Mouse (Mus musculus) NIH3T3 (cell line): ENCODE results near the gene Prkx.

Experiments used
- DNase-seq: peaks from one replicate; pipeline ENCODE4 v3.0.0-alpha.2; 2012; ENCODE audit warnings: low read depth

The Prkx gene

DNA sequence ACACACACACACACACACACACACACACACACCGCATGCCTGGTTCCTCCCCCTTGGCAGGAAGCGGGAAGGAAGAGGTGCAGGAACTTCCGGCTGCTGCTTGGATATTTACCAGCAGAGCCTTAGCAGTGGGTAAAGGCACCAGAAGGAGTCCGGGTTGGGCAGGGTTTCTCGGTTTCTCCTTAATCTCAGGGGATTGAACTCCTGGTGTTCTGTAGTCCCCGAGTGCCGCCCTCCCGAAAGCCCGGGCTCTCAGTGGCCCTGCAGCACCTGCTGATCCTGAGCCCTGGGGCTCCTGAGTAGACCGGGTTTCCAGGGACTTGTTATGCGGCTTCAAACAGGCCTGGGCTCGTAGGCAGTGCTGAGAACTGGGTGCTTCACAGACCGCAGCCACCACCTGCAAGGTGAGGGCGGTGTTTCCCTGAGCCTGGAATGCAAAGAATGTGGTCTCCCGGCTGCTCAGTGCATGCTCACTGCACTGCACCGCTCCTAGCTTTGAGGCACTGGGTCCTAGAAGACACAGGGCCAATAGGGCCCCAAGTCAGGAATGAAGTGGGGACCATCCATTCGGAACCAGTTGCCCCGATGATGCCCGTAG, at the start of gene Prkx:
Prkx (minus strand) TSS at position 41 of the 598 bp plus-strand sequence.
- no peak for DNase-seq

DNA sequence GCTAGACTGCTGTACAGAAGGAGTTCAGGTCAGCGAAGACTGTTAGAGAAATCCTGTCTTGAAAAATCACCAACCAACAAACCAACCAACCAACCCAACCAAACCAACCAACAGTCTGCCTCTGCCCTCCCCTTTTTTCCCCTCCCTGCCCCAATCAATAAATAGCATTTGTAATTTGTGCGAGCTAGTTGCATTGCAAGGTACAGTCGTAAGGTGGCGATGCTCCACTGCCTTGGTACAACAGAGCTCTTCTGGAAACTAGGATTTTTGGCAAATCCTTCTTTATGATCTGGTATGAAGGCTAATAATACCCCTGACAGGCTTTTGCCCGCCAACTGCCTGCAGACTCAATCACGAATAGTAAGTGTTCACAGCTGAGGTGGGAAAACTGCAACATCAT, 16.0 kb upstream of the Prkx start:
- no peak for DNase-seq

DNA sequence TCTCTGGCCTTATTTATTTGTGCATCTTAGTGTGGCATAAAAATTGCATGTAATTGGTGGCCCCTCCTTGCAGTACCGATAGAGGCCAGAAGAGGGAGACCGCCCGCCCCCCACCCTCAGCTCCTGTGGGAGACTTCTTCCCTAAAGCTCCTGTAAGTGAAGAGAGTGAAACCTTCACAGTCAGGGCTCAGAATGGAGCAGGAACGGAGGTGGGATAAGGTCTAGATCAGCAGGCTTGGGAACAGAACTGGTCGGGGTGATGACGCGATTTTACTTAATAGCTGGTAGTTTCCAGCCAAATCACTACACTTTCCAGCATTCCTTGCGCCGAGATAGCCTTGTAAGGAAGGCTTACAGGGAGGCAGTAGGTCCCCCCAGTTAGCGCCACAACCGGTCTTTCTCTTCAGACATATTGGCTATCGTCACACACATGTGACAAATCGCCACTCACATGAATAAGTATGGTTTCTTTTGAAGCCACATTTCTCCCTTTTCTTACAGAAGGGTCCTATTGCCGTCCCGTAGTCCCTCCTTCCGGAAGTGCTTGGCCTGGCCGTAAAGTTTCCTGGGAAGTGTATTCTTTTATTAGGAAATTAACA, 14.6 kb upstream of the Prkx start:
- DNase-seq, result peak; percentile 66

DNA sequence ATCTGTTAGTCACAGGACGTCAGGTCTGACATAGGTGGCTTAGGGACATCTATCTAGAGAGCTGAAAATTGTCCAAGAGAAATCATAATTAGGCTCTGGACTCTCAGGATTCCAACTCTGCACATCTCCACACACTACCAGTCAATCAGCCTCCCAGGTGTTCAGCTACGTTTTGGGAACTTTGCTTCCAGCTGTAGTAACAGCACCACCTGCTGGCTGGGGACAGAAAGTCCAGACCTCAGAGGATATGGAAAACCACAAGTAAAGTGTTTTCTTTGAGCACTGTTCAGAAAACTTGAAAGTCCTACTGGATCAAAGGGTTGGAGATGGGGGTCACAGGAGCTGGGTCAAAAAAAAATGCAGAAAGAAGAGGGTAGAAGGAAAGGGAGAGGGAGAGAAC, 12.5 kb upstream of the Prkx start:
- peak; percentile 63 for DNase-seq

DNA sequence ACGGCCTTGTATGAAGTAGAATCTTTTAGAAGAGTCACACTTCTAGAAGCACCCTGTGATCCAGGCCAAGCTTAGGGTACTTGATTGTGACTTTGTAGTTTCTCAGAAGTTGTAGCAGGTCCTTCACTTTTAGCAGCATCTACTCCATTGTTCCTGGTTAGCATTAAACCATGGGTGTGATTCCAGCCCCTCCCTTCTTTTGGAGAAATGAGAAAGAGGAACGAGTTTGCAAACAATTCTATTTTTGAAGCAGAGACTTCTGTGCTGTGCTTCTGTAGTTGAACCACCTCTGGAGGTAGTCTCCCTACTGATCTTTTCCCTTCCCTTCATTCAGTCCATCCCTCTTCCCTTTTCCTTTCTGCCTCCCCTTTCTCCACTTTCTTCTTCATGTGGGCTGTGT, 6.2 kb upstream of the Prkx start:
- DNase-seq, result no peak

DNA sequence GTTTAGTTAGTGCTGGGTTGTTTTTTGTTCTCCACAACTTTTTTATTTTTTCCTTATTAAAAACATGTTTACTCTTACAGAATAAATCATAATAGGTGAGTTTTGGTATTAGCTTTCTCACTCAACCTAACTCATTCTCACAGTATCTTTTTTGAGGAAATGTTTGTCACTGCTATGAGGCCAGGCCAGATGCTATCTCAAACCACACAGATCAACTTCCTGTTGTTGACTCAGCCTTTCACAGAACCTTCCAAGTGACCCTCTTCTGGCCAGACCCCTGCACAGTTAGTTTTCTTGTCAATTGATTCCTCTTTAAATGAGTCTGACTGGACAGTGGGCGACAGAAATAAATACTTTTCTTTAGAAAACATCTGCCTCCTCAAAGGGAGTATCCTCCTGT, 5.5 kb upstream of the Prkx start:
- DNase-seq, result no peak

DNA sequence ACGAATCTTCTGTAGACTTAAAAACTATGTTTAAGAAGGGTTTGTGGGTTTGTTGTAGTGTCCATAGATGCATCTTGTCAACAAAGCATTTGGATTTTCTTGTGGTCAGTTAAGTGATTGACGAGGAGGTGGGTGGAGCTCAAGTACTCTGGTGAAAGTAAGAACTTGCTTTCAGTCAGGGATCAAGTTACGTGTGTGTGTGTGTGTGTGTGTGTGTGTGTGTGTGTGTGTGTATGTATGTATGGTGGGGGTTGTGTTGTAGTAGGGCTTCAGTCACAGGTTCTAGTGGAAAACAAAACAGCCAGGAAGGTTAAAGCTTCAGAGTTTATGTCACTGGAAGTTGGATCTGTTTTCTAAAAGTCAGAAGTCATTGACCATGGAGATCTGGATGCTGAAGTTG, 3.5 kb upstream of the Prkx start:
- DNase-seq, result peak; percentile 3

DNA sequence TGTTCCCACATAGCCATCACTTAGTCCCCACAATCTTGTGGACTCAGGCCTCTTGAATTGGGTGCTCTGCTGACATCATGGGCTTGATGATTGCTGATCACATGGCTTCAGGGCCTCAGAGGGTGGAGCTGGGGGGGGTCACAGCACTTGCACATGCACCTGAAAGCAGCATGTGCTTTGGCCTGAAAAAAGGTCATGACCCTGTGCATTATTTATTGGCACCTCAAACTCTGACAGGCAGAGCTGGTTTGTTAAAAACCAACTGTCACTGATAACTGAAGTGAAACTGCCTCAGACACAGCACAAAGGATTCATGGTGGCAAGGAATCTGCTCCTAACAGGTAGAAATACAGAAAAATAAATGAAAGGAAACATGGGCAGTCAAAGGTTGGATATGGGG, 1.7 kb upstream of the Prkx start:
- DNase-seq, result no peak

DNA sequence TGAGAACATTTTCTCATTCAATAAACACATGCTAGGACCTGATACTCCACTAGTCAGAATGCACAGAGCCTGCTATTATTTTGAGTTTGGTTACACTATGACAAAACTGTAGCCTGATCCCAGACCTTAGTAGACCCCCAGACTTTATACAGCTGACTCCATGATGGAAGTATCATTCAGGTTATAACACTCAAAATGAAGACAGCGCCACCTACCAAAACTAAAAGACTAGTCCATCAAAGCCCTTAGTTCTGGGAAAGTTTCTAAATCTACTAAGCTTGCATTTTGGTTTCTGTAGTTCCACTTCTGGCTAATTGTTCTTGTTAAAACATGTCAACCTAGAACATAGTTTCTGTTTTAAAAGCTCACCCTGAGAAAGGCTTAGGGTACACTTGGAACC, 838 bp upstream of the Prkx start:
- no peak for DNase-seq

DNA sequence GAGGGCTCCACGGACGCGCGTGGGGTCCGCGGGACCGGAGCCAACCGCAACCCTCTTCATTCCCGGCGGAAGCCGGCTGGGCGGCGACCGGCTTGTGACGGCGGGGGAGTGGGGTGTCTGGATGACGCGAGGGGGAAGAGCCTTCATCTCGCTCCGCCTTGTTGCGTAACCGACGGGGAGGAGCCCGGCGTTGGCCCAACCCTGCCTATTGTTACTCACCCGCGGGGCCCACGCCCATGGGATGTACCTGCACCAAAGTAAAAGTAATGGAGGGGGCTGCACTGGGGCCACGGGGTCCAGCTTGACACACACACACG, 262 bp downstream of the Prkx start:
- DNase-seq, result peak; percentile 89

DNA sequence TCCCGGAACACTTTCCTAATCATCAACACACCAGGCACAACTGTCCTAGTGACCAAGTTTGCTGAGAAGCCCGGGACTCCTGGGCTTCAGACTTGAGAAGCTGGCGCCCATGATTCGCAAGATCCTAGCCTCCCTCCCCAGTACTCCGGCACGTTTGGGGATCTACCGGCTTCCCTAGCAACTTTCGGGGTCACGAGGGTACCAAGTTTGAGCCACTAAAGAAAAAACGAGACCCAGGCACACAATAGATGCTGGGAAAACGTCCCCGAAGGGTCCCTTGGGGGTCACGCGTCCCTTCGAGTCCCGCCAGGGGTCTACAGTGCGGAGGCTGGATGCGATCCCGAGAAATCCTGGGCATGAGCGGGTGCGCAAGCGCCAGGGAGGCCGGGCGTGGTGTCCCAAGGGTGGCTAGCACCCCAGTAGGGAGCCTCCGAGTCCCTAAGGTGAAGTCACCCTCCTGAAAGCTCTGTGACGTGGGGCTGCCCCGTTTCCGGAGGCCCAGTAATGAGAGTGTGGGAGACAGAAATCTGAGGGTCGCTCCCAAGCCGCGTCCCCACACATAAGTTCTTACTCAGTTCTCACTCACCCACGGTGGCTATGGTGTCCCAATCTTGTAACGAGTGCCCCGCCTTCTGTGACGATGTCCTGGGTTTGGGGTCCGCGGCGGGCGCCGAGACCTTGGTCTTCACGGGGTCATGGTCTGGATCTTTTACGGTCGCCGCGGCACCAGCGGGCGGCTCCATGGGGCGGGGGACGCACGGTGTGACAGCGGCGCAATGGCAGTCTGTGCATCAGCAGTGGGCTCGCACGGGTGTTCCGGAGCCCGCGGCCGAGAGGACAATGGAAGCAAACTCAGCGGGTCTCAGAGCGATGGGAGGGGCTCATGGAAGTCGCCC, 868 bp downstream of the Prkx start:
- peak; percentile 9 for DNase-seq

DNA sequence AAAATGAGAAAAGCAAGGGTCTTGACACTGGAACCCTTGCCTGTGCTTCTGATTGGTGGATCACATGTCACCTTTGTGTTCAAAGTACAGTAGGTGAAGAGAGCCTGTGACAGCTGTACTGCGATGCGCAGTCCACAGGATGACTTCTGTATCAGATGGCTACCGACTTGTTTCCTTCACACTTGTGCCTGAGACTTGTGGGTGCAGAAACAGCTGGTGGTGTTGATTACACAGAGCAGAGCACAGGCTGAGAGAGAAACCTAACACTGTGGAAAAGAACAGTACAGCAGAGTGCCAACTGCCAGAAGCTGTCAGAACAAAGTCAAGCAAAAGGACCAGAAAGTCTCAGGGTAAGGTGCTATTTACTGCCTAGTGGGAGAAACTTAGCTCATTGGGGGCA, 7.4 kb downstream of the Prkx start:
- no peak for DNase-seq

DNA sequence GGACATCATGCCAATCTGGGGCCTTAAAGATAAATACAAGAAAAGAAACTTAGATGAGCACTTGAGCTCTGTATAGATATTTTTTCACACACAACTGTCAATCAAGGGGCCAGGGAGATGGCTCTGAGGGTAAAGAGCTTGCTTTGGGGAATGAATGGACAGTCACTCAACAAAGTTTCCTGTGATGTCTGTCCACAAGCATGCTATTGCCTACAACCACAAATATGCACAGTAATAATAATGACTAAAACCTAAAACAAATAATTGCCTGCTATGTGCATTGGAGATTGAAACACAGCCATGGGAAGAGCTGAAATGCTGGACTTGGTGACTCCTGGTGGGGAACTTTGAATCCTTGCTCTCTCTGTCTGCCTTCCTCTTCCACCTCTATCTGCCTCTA, 9.7 kb downstream of the Prkx start:
- peak; percentile 2 for DNase-seq

DNA sequence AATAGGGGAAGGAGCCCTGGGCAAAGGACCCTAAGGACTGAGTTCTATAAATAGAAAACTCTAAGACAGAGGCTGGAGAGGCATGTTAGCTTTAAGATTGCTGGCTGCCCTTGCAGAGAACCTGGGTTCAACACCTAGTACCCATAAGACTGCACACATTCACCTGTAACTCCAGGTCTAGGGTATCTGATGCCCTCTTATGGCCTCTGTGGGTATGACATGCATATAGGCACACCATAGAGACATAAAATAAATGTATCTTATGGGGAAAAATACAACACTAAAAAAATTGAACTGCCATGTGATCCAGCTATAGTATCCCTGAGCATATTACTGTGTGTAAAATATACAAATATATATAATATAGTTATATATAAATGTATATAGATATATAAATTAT, 18.3 kb downstream of the Prkx start:
- no peak for DNase-seq

DNA sequence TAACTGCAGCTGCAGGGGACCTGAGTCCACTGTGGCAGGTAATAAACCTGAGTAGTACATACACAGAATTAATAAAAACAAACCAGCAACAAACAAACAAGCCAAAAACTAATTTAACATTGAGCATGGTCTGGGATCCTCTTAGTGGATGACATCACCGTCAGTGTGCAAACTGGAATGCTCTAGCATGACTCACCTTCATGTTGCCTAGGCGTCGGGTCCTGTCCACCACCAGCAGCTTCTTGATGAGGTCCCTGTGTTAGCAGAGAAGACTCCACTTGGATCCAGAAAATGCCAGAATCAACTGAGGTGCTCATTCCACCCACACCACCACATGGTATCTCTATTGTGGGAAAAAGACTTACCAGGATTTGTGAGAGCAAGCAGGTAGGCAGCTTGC, 30.9 kb downstream of the Prkx start:
- peak; percentile 18 for DNase-seq

DNA sequence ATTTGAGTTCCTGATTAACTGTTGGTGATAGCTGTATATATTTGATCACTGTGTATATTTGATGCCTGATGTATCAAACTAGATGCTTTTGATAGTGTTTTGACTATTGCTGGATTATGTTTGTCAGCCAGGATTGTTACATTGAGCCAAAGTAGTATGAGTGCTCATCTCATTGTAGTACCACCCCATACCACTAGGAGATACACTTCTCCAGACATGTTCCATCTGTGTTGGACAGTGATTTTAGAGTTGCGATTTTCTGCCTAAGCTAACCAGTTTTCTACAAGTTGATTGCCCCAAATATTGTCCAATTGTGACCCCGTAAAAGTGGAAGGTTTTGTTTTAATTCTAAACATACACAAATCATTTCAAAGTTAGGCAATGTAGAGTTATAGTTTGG, 51.8 kb downstream of the Prkx start:
- DNase-seq, result peak; percentile 53

DNA sequence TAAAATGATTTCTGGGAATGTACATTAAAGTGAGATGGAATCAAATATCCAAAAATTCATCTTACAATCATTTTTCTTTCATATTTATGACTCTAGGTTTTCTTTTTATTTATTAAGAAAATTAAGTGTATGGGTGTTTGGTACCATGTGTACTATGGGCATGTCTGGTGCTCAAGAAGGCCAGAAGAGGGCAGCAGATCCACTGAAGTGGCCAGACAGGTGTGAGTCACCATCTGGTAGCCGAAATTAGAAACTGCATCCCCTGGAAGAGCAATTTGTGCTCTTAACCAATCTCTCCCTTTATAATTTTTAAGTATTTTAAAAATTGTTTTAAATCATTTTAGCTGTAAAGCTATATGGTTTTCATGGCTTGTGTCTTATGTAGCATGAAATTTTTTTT, 54.7 kb downstream of the Prkx start:
- peak; percentile 75 for DNase-seq

DNA sequence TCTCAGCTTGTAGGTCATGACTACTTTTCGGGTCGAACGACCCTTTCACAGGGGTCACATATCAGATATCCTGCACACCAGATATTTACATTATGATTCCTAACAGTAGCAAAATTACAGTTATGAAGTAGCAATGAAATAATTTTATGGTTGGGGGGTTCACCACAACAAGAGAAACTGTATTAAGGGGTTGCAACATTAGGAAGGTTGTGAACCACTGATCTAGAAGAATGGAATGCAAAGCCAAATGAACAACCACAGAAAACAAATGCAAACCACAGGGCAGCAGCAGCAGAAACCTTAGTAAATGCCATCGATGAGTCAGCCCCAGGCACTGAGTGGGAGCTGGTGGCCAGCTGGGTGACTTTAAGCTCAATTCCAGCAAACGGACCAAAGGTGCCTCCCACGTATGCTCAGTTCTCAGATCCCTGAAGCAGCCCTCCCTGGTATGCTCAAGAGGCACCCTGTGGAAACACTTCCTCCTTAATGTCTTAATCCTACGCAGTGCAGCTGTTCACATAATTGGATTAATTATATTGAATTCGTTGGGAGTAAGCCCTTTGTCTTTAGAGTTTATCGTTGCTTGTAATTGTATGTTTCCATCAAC, 62.0 kb downstream of the Prkx start:
- DNase-seq, result peak; percentile 2

DNA sequence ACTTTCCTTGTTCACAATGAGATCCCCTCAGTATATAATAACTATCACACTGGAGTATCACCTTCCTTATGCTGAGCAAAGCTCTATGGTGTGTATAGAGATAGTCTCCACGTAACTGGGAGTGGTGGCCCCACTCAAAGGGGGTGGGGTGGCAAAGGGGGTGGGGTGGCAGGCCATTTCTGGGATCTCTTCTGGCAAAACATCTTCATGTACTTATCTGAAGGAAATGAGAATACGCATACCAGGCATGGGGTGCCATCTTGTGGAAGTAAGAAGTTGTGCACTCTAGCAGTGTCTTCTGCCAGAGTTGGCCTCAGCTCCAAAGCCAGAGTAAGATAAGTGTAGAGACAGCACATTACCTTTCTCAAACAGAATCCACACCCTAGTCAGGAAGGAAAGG, 75.8 kb downstream of the Prkx start:
- peak; percentile 69 for DNase-seq
